Mouse (Mus musculus) brain, embryonic 14.5 days (tissue): ENCODE measurements around the gene Arxes2.

ENCODE experiments used
- CTCF ChIP-seq: fragments of 200-500 bp; IDR thresholded peaks from 2 replicates; pipeline ENCODE4 v1.5.1; 2012; ENCODE audit warnings: inconsistent platforms, mild to moderate bottlenecking, moderate library complexity, borderline replicate concordance; ENCODE audit not compliant: insufficient read depth, insufficient read length; ENCODE audit errors: extremely low read depth
- POLR2A ChIP-seq: fragments of 200-500 bp; IDR thresholded peaks from 2 replicates; pipeline ENCODE4 v1.6.1; 2012; ENCODE audit warnings: mild to moderate bottlenecking, inconsistent platforms, borderline replicate concordance; ENCODE audit not compliant: poor library complexity, insufficient read depth, insufficient read length, severe bottlenecking; ENCODE audit errors: extremely low read depth

GRCm38 (mm10) chrX:136014392-136014791, 20.8 kb downstream of the Arxes2 start:
- TF ChIP-seq CTCF = no peak
- TF ChIP-seq POLR2A = no peak
